Mouse (Mus musculus) liver, embryonic 15.5 days (tissue): ENCODE results near the gene Nfia. TPM values are rescaled to one million over a fixed set of nuclear protein-coding genes. Genes with fewer than 3 reads are reported as not detected.

Source experiments
- ATAC-seq: fragments of 200-750 bp; cut with Nextera tagmentation; 2 replicates; pipeline ENCODE4 v1.8.0; 2017; ENCODE audit warnings: moderate number of reproducible peaks, mild to moderate bottlenecking, moderate library complexity; ENCODE audit not compliant: insufficient read depth
- H3K27ac ChIP-seq: fragments of 300-500 bp; sonication (generic); replicated peaks from 2 replicates; pipeline ENCODE4 v1.5.1; 2015; ENCODE audit warnings: mild to moderate bottlenecking, inconsistent platforms
- H3K27me3 ChIP-seq: fragments of 300-500 bp; sonication (generic); 2 replicates; pipeline ENCODE4 v1.6.1; 2015; ENCODE audit warnings: mild to moderate bottlenecking, inconsistent platforms
- H3K36me3 ChIP-seq: fragments of 300-500 bp; sonication (generic); replicated peaks from 2 replicates; pipeline ENCODE4 v1.6.1; 2015; ENCODE audit warnings: moderate library complexity, mild to moderate bottlenecking, inconsistent platforms
- H3K4me1 ChIP-seq: fragments of 300-500 bp; sonication (generic); replicated peaks from 2 replicates; pipeline ENCODE4 v1.6.1; 2015; ENCODE audit warnings: inconsistent platforms
- H3K4me2 ChIP-seq: fragments of 300-500 bp; sonication (generic); 2 replicates; pipeline ENCODE4 v1.6.1; 2015; ENCODE audit warnings: moderate library complexity, mild to moderate bottlenecking, inconsistent platforms
- H3K4me3 ChIP-seq: fragments of 300-500 bp; sonication (generic); replicated peaks from 2 replicates; pipeline ENCODE4 v1.5.1; 2015; ENCODE audit warnings: mild to moderate bottlenecking, inconsistent platforms
- H3K9ac ChIP-seq: fragments of 300-500 bp; sonication (generic); 2 replicates; pipeline ENCODE4 v1.6.1; 2015; ENCODE audit warnings: moderate library complexity, mild to moderate bottlenecking, inconsistent platforms
- H3K9me3 ChIP-seq: fragments of 300-500 bp; sonication (generic); replicated peaks from 2 replicates; pipeline ENCODE4 v1.6.1; 2016; ENCODE audit warnings: inconsistent platforms
- WGBS: fragments of 180-500 bp; shearing (Covaris S2); methylation state at CpG from one replicate; pipeline ENCODE4 v1.1.7; 2015; ENCODE audit warnings: mixed read lengths; ENCODE audit not compliant: insufficient replicate concordance; 5-methylcytosine and 5-hydroxymethylcytosine counted together
- polyA plus RNA-seq: library from polyadenylated mRNA; unstranded; fragments of >200 nt; fragmentation: Nextera tagmentation; extraction: Ambion mirVana; gene quantifications from 2 replicates; pipeline ENCODE4 v1.2.1, GENCODE M21; 2015

The Nfia gene
- polyA plus RNA-seq, 1 experiment from 2014 or later: 4.1 TPM

GRCm38 (mm10) chr4:97874916-97875315 is 102.4 kb downstream of the Nfia start:
- ATAC-seq: no peak
- H3K36me3 ChIP-seq: no peaks in the 10 kb centered on the region
- H3K9me3 ChIP-seq: no peaks in the 10 kb centered on the region
- H3K4me1 ChIP-seq: peaks cover 5% of the 10 kb centered on the region; the same call in 1 of the 2 replicates
- H3K27ac ChIP-seq: no peak overlapping the region
- H3K4me3 ChIP-seq: no peak overlapping the region
- no peak overlapping the region for H3K4me2 ChIP-seq
- no peaks in the 10 kb centered on the region for H3K27me3 ChIP-seq
- no peak overlapping the region for H3K9ac ChIP-seq
- 58% methylated on average over 3 of the region's 3 CpGs for WGBS

- no peak overlapping the region for H3K9ac ChIP-seq
- H3K9me3 ChIP-seq: no peaks in the 10 kb centered on the region
- H3K27me3 ChIP-seq: no peaks in the 10 kb centered on the region
- no peak overlapping the region for H3K4me3 ChIP-seq
- H3K4me2 ChIP-seq: no peak overlapping the region
- H3K36me3 ChIP-seq: no peaks in the 10 kb centered on the region
- WGBS: 46% methylated on average over 3 of the region's 3 CpGs
- 0 out of 2 replicates have a peak, but pooled peaks cover 3% of the 10 kb centered on the region for H3K4me1 ChIP-seq
- H3K27ac ChIP-seq: no peak overlapping the region
- ATAC-seq: no peak
Observed at GRCm38 (mm10) chr4:97875901-97876300, 103.4 kb downstream of the Nfia start.

DNA sequence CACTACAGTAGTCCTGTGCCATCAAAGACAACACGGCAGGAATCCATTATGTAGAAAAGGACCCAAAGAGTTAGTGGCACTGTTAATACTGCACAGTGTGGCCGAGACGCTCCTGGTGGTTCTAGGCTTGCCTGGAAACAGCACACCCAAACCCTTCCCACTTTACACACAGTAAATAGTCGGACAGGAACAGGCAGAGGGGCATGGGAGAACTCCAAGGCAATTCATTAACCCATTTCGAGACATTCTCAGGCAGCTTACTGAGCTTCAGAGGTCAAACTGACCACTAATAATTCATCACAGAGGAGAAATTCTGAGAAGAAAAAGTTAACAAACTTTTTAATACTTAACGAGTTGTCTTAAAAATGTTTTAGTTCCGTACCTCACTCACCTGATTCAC is 107.2 kb downstream of the Nfia start:
- H3K4me2 ChIP-seq: no peak overlapping the region
- H3K9me3 ChIP-seq: no peaks in the 10 kb centered on the region
- no peak overlapping the region for H3K4me3 ChIP-seq
- H3K36me3 ChIP-seq: no peaks in the 10 kb centered on the region
- H3K4me1 ChIP-seq: 0 out of 2 replicates have a peak, but pooled peaks cover 3% of the 10 kb centered on the region
- 55% methylated on average over 7 of the region's 7 CpGs for WGBS
- no peak overlapping the region for H3K9ac ChIP-seq
- H3K27me3 ChIP-seq: no peaks in the 10 kb centered on the region
- no peak for ATAC-seq
- H3K27ac ChIP-seq: no peak overlapping the region

DNA sequence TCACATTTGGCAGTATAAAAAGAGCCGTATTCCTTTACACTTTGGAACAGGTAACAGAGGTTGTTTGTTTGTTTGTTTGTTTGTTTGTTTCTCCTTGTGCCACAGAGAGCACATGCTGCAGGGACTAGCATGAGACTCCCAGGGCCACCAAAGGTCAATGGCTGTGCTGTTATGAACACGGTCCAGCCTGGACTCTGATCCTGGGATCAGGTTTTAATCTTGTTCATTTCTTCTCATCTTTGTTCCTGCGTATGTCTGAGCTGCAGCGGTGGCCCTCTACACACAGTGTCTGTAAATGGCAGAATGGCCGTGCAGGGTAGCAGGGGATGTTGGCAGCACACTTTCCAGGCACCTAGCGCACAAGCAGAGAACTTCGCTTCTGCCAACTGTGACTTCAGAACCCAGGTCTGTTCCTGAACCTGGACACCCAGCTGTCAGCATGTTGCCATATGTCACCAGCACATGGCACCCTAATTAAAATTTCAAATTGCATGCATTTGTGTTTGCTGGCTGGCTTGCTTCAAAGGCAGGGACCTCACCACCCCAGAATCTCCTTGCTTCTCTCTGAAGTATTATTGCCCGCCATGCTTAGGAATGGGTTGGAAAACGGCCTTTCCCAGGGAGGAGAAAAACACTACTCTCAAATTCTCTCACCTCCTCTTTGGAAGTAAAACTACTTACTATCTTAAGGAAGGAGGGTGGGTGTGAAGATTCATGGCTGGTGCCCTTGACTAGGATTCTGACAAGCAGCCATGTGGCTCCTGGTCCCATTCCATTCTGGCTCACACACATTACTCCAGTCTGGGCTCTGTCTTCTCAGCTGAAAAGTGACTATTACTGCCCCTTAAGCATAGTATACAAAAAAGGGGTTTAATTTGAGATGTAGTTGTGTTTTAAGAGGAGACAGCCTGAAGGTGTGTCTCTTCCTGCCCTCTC is 107.9 kb downstream of the Nfia start:
- H3K27me3 ChIP-seq: no peaks in the 10 kb centered on the region
- no peak overlapping the region for H3K27ac ChIP-seq
- no peak overlapping the region for H3K4me3 ChIP-seq
- no peaks in the 10 kb centered on the region for H3K9me3 ChIP-seq
- no peak overlapping the region for H3K4me2 ChIP-seq
- 75% methylated on average over 9 of the region's 9 CpGs for WGBS
- no peak overlapping the region for H3K9ac ChIP-seq
- no peak for ATAC-seq
- no peaks in the 10 kb centered on the region for H3K36me3 ChIP-seq
- H3K4me1 ChIP-seq: 0 out of 2 replicates have a peak, but pooled peaks cover 3% of the 10 kb centered on the region

- no peaks in the 10 kb centered on the region for H3K36me3 ChIP-seq
- no peak overlapping the region for H3K9ac ChIP-seq
- H3K4me3 ChIP-seq: no peak overlapping the region
- ATAC-seq: no peak
- no peak overlapping the region for H3K4me2 ChIP-seq
- no peaks in the 10 kb centered on the region for H3K4me1 ChIP-seq
- no peaks in the 10 kb centered on the region for H3K9me3 ChIP-seq
- H3K27ac ChIP-seq: no peak overlapping the region
- 79% methylated on average over 5 of the region's 5 CpGs for WGBS
- no peaks in the 10 kb centered on the region for H3K27me3 ChIP-seq
Observed at GRCm38 (mm10) chr4:97885574-97885973, 113.0 kb downstream of the Nfia start.

- Histone ChIP-seq H3K27me3 (no peaks in the 10 kb centered on the region), H3K4me1 (peaks cover 3% of the 10 kb centered on the region; the same call in 1 of the 2 replicates), H3K9me3 (no peaks in the 10 kb centered on the region), H3K4me3 (no peak overlapping the region), H3K9ac (no peak overlapping the region), H3K36me3 (no peaks in the 10 kb centered on the region), H3K4me2 (no peak overlapping the region), H3K27ac (no peak overlapping the region)
- no peak for ATAC-seq
- WGBS: 77% methylated on average over 5 of the region's 5 CpGs
Observed at GRCm38 (mm10) chr4:97886220-97886619, 113.7 kb downstream of the Nfia start.

- Histone ChIP-seq H3K4me3 (no peak overlapping the region), H3K9ac (no peak overlapping the region), H3K9me3 (no peaks in the 10 kb centered on the region), H3K36me3 (no peaks in the 10 kb centered on the region), H3K4me1 (peaks cover 7% of the 10 kb centered on the region; the same call in 1 of the 2 replicates), H3K27ac (no peak overlapping the region), H3K27me3 (no peaks in the 10 kb centered on the region), H3K4me2 (no peak overlapping the region)
- WGBS: 69% methylated on average over 1 of the region's 1 CpGs
- no peak for ATAC-seq
Observed at GRCm38 (mm10) chr4:97887228-97887627, 114.7 kb downstream of the Nfia start.

DNA sequence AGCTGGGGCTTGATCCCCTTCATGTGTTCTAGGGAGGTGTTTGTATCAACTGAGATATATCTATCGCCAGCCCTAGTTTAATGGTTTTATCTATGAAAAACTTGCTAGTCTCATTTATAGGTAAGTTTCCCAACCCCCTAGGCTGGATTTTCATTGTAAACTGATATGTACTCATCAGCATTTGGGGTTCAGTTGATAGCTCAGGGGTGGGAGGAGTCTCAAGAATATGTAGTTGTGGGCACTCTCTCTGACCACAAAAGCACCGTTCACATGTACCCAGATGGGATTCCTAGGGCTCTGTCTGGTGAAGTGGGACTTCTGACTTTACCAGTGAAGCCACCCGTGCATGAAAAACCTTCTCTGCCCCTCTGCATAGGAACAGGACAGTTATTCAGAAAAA is 118.5 kb downstream of the Nfia start:
- Histone ChIP-seq H3K4me1 (peaks cover 16% of the 10 kb centered on the region; the same call in 1 of the 2 replicates), H3K36me3 (no peaks in the 10 kb centered on the region), H3K9me3 (no peaks in the 10 kb centered on the region), H3K27me3 (no peaks in the 10 kb centered on the region), H3K4me2 (no peak overlapping the region), H3K27ac (no peak overlapping the region), H3K4me3 (no peak overlapping the region), H3K9ac (no peak overlapping the region)
- peak; percentile 62; the same call in 1 of the 2 replicates for ATAC-seq
- WGBS: 18% methylated on average over 3 of the region's 3 CpGs

- H3K27me3 ChIP-seq: no peaks in the 10 kb centered on the region
- H3K27ac ChIP-seq: no peak overlapping the region
- no peak overlapping the region for H3K9ac ChIP-seq
- no peak overlapping the region for H3K4me2 ChIP-seq
- 45% methylated on average over 1 of the region's 1 CpGs for WGBS
- H3K36me3 ChIP-seq: no peaks in the 10 kb centered on the region
- H3K9me3 ChIP-seq: no peaks in the 10 kb centered on the region
- no peak overlapping the region for H3K4me3 ChIP-seq
- ATAC-seq: no peak
- peaks cover 16% of the 10 kb centered on the region; the same call in 1 of the 2 replicates for H3K4me1 ChIP-seq
Observed at GRCm38 (mm10) chr4:97891611-97892010, 119.1 kb downstream of the Nfia start.

DNA sequence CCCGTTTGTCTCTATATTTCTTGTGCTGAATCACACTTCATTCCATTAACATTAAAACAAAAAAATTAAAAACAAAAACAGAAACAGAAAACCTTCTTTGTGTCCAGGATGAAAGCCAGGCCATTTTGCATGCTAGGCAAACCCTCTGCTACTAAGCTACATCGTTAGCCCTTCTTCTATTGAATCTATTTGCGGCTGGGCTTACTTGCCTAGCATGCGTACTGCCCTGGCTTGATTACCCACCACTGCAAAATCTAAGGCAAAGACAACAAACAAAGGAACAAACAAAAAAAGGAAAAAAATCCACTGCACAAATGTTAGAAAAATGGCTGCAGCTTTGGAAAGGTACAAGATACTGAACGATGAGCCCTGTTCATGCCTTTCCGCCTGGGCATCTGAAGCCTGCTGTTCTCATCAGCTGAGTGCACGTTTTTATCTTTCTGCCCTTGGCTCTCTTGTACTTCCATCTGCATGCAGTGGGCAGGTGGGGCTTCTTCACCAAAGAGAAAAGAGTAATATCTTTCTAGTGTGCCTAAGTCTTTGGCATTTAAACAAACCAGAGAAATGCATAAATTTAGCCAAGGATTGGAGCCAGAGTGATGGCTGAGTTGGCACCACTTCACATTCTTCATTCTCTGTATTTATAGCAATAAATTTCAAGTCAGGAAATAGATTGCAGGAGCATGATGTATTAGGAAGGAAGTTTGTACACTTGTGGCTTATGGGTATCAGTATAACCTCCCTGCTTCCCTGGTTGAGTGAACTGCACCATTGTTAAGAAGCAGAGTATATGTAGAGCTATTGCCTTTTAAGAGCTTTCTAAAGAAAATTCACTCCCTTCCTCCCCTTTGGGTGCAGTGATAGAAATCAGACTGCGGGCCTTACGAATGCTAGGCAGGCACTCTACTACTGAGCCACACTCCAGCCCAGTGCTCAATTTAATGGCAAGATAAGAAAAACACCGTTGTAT is 121.7 kb downstream of the Nfia start:
- no peaks in the 10 kb centered on the region for H3K9me3 ChIP-seq
- no peaks in the 10 kb centered on the region for H3K36me3 ChIP-seq
- H3K27me3 ChIP-seq: no peaks in the 10 kb centered on the region
- H3K4me3 ChIP-seq: no peak overlapping the region
- ATAC-seq: peak; percentile 81
- H3K4me2 ChIP-seq: no peak overlapping the region
- H3K9ac ChIP-seq: no peak overlapping the region
- H3K4me1 ChIP-seq: peaks cover 16% of the 10 kb centered on the region; the same call in 1 of the 2 replicates
- no peak overlapping the region for H3K27ac ChIP-seq
- 41% methylated on average over 10 of the region's 10 CpGs for WGBS

DNA sequence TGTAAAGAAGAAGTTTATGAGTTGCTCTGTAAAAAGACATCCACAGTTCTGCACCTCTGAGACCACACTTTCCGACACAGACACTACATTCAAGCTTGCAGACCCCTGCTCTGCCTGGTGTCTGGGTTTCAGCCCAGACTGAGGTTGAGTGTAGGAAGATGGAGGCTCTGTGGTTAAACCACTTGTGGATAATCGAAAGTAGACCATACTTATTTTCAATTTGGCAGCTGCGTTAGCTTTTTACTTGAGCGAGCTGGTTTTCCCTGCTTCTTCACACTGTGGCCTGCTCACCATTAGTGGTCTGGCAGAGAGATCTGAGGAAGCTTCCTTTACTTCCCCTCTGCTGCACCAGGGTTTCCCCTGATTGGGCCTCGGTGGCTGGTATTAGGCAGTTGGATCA is 123.4 kb downstream of the Nfia start:
- no peak for ATAC-seq
- Histone ChIP-seq H3K27me3 (no peaks in the 10 kb centered on the region), H3K4me1 (peaks cover 23% of the 10 kb centered on the region), H3K4me2 (no peak overlapping the region), H3K9ac (no peak overlapping the region), H3K27ac (no peak overlapping the region), H3K9me3 (no peaks in the 10 kb centered on the region), H3K4me3 (no peak overlapping the region), H3K36me3 (no peaks in the 10 kb centered on the region)
- WGBS: 66% methylated on average over 5 of the region's 5 CpGs
